Mouse (Mus musculus) G1E (cell line): ENCODE data around the gene Prtn3. TPM values are rescaled to one million over a fixed set of nuclear protein-coding genes. Genes with fewer than 3 reads are reported as not detected.

Source experiments
- ATAC-seq: 2 replicates; pipeline ENCODE4 v1.8.0; 2016; ENCODE audit warnings: mild to moderate bottlenecking; ENCODE audit not compliant: insufficient number of reproducible peaks, poor library complexity, low FRiP score, severe bottlenecking; ENCODE audit errors: extremely low read depth
- DNase-seq: peaks from one replicate; pipeline ENCODE4 v3.0.0; 2012; ENCODE audit warnings: low spot score
- H3K27me3 ChIP-seq: 2 replicates; pipeline ENCODE4 v1.6.1; 2012; ENCODE audit warnings: mild to moderate bottlenecking, low read length, inconsistent platforms; ENCODE audit not compliant: insufficient read depth
- H3K36me3 ChIP-seq: replicated peaks from 2 replicates; pipeline ENCODE3; 2012; ENCODE audit warnings: mild to moderate bottlenecking, inconsistent platforms
- H3K4me1 ChIP-seq: 2 replicates; pipeline ENCODE4 v1.6.1; 2012; ENCODE audit warnings: low read depth, low read length, inconsistent platforms, mixed read lengths; ENCODE audit not compliant: insufficient read depth
- H3K4me3 ChIP-seq: 2 replicates; pipeline ENCODE4 v1.5.1; 2012; ENCODE audit warnings: low read depth, mild to moderate bottlenecking, inconsistent platforms, low read length, moderate library complexity, mixed read lengths
- H3K9me3 ChIP-seq: replicated peaks from 2 replicates; pipeline ENCODE4 v1.6.1; 2012; ENCODE audit warnings: inconsistent platforms
- CTCF ChIP-seq: IDR thresholded peaks from 2 replicates; pipeline ENCODE4 v1.5.1; 2012; ENCODE audit warnings: low read depth, low read length, inconsistent platforms, mixed read lengths
- GATA1 ChIP-seq: IDR thresholded peaks from 2 replicates; pipeline ENCODE4 v1.6.1; 2012; ENCODE audit warnings: borderline replicate concordance, low read length, inconsistent platforms, mixed read lengths
- GATA2 ChIP-seq: IDR thresholded peaks from 2 replicates; pipeline ENCODE4 v1.6.1; 2012; ENCODE audit warnings: low read depth, low read length, inconsistent platforms, borderline replicate concordance
- POLR2AphosphoS5 ChIP-seq: IDR thresholded peaks from 2 replicates; pipeline ENCODE4 v1.6.1; 2012; ENCODE audit warnings: low read depth, low read length, inconsistent platforms; ENCODE audit not compliant: insufficient replicate concordance
- TAL1 ChIP-seq: conservative IDR thresholded peaks from 2 replicates; pipeline ENCODE4 v1.6.1; 2012; ENCODE audit warnings: low read depth, low read length, inconsistent platforms, mixed read lengths
- polyA plus RNA-seq: library from polyadenylated mRNA; stranded (reverse); fragments of >175 nt; gene quantifications from 2 replicates; pipeline ENCODE4 v1.2.3, GENCODE M21; 2012
- total RNA-seq, 2 experiments: library from RNA; stranded (forward) in 1 of 2; stranded (reverse) in 1 of 2; fragments of 200-1000 nt in 1 of 2; fragments of >200 nt in 1 of 2; fragmentation: Nextera tagmentation in 1 of 2; gene quantifications; 2 replicates each; pipeline ENCODE4 v1.2.3; 2014 to 2017

The Prtn3 gene
- total and polyA plus RNA-seq, 3 experiments: 0.49 to 2.0 TPM; not detected in 1

GRCm38 (mm10) chr10:79836918-79837317 lies 37.4 kb upstream of the Prtn3 start:
- no peak for ATAC-seq
- TF ChIP-seq GATA1: no peak
- peaks cover 30% of the 10 kb centered on the region for H3K27me3 ChIP-seq
- H3K9me3 ChIP-seq: 0 out of 2 replicates have a peak, but pooled peaks cover 4% of the 10 kb centered on the region
- H3K36me3 ChIP-seq: no peaks in the 10 kb centered on the region
- H3K4me3 ChIP-seq: no peak overlapping the region
- DNase-seq: no peak
- peaks cover 16% of the 10 kb centered on the region for H3K4me1 ChIP-seq

DNA sequence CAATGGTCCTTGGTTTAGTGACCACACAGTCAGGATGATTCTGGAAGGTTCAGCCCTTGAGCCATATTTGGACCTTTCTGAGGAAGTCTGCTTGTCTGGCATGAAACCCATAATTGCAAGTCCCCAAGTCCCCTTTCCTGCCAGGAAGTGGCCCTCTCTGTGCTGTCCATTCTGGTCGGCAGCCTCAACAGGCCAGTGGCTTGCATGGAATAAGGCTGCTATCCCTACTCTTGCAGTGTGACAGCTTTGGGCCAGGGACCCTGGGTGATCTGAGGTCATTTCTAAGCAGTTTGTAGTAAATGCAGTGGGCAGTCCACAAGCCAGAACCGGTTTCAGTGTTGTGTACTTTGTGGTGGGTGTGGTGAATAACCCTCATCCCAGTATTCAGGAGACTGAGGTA lies 36.1 kb upstream of the Prtn3 start:
- ATAC-seq (no peak), DNase-seq (no peak)
- 0 out of 2 replicates have a peak, but pooled peaks cover 4% of the 10 kb centered on the region for H3K9me3 ChIP-seq
- H3K27me3 ChIP-seq: peaks cover 26% of the 10 kb centered on the region
- no peak for TF ChIP-seq GATA1
- TF ChIP-seq POLR2AphosphoS5: no peak
- TF ChIP-seq TAL1: no peak
- TF ChIP-seq GATA2: no peak
- TF ChIP-seq CTCF: no peak
- peaks cover 18% of the 10 kb centered on the region for H3K4me1 ChIP-seq
- H3K36me3 ChIP-seq: no peaks in the 10 kb centered on the region
- no peak overlapping the region for H3K4me3 ChIP-seq

DNA sequence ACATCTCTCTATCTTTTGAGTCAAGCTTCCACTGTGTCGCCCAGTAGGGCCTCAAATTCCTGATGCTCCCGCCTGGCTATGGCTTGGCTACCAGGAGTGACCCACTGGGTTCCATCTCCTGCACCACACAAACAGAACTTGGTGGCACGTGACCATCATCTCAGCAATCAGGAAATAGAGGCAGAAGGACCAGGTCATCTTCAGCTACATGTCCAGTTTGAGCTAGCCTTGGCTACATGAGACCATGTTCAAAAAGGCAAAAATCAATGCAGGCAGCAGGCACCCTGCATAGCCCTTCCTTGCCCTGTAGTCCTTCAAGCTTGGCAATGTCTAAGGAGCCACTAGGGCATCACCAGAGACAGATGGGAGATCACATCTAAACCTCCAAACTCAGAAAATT lies 34.2 kb upstream of the Prtn3 start:
- ATAC-seq (no peak), DNase-seq (no peak)
- peaks cover 41% of the 10 kb centered on the region for H3K27me3 ChIP-seq
- peaks cover 15% of the 10 kb centered on the region for H3K4me1 ChIP-seq
- TF ChIP-seq TAL1: no peak; the same call in 1 of the 2 replicates
- no peak overlapping the region for H3K4me3 ChIP-seq
- H3K36me3 ChIP-seq: no peaks in the 10 kb centered on the region
- H3K9me3 ChIP-seq: 0 out of 2 replicates have a peak, but pooled peaks cover 4% of the 10 kb centered on the region

DNA sequence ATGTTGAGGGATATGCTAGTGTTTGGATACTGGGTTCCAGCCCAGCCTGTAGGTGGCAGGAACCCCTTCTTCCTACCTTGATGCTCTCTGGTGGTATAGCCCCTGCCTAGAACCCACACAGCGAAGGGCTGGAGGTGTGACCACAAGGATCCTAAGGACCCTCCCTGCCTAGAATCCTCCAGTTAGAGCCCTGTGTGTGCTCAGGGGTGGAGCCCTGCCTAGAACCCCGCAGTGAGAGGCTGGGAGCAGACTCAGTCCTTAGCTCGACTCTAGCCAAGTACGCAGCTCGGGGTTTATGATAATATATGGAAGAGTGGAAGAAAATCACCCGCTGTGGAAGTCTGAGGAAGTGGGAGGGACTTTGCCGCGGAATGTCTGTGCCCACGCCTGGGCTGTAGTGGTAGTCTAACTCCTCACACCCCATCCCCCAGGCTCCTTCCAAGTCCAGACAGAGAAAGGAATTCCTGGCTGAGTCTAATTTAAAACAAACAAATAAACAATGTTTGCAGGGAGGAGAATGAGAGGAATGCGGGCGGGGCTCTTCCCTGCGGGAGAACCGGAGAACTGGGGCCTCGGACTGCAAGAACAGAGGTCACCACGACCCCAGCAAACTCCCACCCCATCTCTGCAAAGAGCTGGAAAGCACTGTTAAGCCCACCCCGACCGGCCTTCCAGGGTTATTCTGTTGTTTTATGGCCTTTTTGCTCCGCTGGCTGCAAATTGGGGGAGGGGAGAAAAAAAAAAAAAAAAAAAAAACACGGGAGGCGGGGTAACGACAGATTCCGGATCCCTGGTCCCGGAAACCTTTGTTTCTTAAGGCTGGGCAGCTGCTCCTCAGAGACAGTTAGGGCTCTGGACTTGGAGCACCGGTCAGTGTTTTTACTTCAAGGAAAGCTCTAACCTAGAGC lies 33.4 kb upstream of the Prtn3 start:
- DNase-seq (no peak), ATAC-seq (peak; percentile 22)
- peaks cover 44% of the 10 kb centered on the region for H3K27me3 ChIP-seq
- TF ChIP-seq GATA2 (no peak), GATA1 (no peak), CTCF (no peak), TAL1 (no peak; the same call in 1 of the 2 replicates), POLR2AphosphoS5 (no peak)
- 0 out of 2 replicates have a peak, but pooled peaks cover 4% of the 10 kb centered on the region for H3K9me3 ChIP-seq
- H3K4me1 ChIP-seq: peaks cover 15% of the 10 kb centered on the region
- H3K36me3 ChIP-seq: no peaks in the 10 kb centered on the region
- H3K4me3 ChIP-seq: peak overlapping the region; percentile 62; the same call in 1 of the 2 replicates

GRCm38 (mm10) chr10:79842322-79842721 lies 32.0 kb upstream of the Prtn3 start:
- Histone ChIP-seq H3K27me3 (peaks cover 47% of the 10 kb centered on the region), H3K36me3 (no peaks in the 10 kb centered on the region), H3K4me1 (peaks cover 17% of the 10 kb centered on the region), H3K4me3 (no peak overlapping the region), H3K9me3 (0 out of 2 replicates have a peak, but pooled peaks cover under 1% of the 10 kb centered on the region)
- TF ChIP-seq TAL1 (no peak), GATA1 (no peak), GATA2 (no peak), POLR2AphosphoS5 (no peak), CTCF (no peak)
- DNase-seq: no peak
- no peak for ATAC-seq

GRCm38 (mm10) chr10:79843476-79843875 lies 30.8 kb upstream of the Prtn3 start:
- H3K4me3 ChIP-seq: no peak overlapping the region
- H3K27me3 ChIP-seq: peaks cover 40% of the 10 kb centered on the region
- peaks cover 17% of the 10 kb centered on the region for H3K4me1 ChIP-seq
- H3K36me3 ChIP-seq: no peaks in the 10 kb centered on the region
- ATAC-seq (no peak), DNase-seq (no peak)
- TF ChIP-seq POLR2AphosphoS5 (no peak), TAL1 (no peak), GATA2 (no peak), CTCF (no peak), GATA1 (no peak)
- H3K9me3 ChIP-seq: no peaks in the 10 kb centered on the region

- DNase-seq (no peak), ATAC-seq (no peak)
- Histone ChIP-seq H3K27me3 (peaks cover 26% of the 10 kb centered on the region), H3K9me3 (no peaks in the 10 kb centered on the region), H3K4me3 (no peak overlapping the region), H3K36me3 (peaks cover 13% of the 10 kb centered on the region), H3K4me1 (peaks cover 25% of the 10 kb centered on the region)
- TF ChIP-seq GATA1: no peak
- no peak for TF ChIP-seq CTCF
- TF ChIP-seq POLR2AphosphoS5: no peak
- no peak for TF ChIP-seq TAL1
- TF ChIP-seq GATA2: no peak
These were observed 27.7 kb upstream of the Prtn3 start for GRCm38 (mm10) chr10:79846553-79846952.
